Mouse (Mus musculus) ES-Bruce4 (cell line): ENCODE measurements around the gene B3gnt2.

ENCODE experiments used
- CTCF ChIP-seq: IDR thresholded peaks from one replicate; pipeline ENCODE4 v1.8.1; 2011; ENCODE audit warnings: low read depth, low read length
- EP300 ChIP-seq: IDR thresholded peaks from 2 replicates; pipeline ENCODE4 v1.6.1; 2011; ENCODE audit warnings: low read depth, low read length; ENCODE audit not compliant: insufficient read depth

DNA sequence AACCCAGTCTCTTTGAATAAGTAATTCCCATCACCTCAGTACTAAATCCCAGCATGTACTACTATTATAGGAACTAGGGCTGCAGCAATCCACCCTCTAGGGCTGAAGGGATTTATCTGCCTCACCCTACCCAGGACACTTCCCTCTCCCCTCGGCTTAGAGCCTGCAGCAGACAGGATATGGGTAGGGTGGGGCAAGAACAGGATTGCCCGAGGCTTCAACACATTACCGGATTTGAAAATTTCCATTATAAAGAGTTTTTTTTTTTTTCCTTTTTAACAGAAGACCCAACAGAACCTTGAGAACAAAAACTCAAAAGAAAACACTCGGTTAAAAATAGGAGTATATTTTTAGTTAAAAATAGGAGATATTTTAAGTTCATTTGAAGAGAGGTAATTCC lies 9.3 kb downstream of the B3gnt2 start:
- TF ChIP-seq CTCF (no peak), EP300 (peak; percentile 95)
